Mouse (Mus musculus) liver, adult 2 months (tissue): ENCODE results near the gene Ldlrad3. TPM values are rescaled to one million over a fixed set of nuclear protein-coding genes. Genes with fewer than 3 reads are reported as not detected.

Experiments used
- DNase-seq: peaks from one replicate; pipeline ENCODE4 v3.0.0-alpha.2; 2011; ENCODE audit warnings: low read depth, low spot score; ENCODE audit errors: extremely low read depth
- H3K27ac ChIP-seq: fragments of 200-500 bp; replicated peaks from 2 replicates; pipeline ENCODE4 v1.5.1; 2012; ENCODE audit warnings: low read depth, mild to moderate bottlenecking, control low read depth, inconsistent platforms, low read length; ENCODE audit not compliant: insufficient read depth
- H3K27me3 ChIP-seq: fragments of 200-500 bp; 2 replicates; pipeline ENCODE4 v1.6.1; 2012; ENCODE audit warnings: mild to moderate bottlenecking, moderate library complexity, low read length, inconsistent platforms; ENCODE audit not compliant: control insufficient read depth, insufficient read depth
- H3K36me3 ChIP-seq: fragments of 200-500 bp; 2 replicates; pipeline ENCODE4 v1.6.1; 2012; ENCODE audit warnings: low read length, inconsistent platforms; ENCODE audit not compliant: control insufficient read depth, insufficient read depth
- H3K4me1 ChIP-seq: fragments of 200-500 bp; 2 replicates; pipeline ENCODE4 v1.6.1; 2011; ENCODE audit warnings: low read length; ENCODE audit not compliant: control insufficient read depth, insufficient read depth
- H3K4me3 ChIP-seq: fragments of 200-500 bp; 2 replicates; pipeline ENCODE4 v1.5.1; 2011; ENCODE audit warnings: low read depth, mild to moderate bottlenecking, control low read depth, low read length, moderate library complexity; ENCODE audit not compliant: insufficient read depth
- H3K79me2 ChIP-seq: fragments of 200-500 bp; 2 replicates; pipeline ENCODE4 v1.6.1; 2012; ENCODE audit warnings: inconsistent platforms, mild to moderate bottlenecking, low read length, moderate library complexity; ENCODE audit not compliant: control insufficient read depth, insufficient read depth
- H3K9ac ChIP-seq: fragments of 200-500 bp; 2 replicates; pipeline ENCODE4 v1.6.1; 2012; ENCODE audit warnings: low read depth, mild to moderate bottlenecking, control low read depth, inconsistent platforms, low read length
- CTCF ChIP-seq: fragments of 200-500 bp; IDR thresholded peaks from 2 replicates; pipeline ENCODE4 v1.5.1; 2011; ENCODE audit warnings: low read depth, low read length, control low read depth
- POLR2A ChIP-seq: fragments of 200-500 bp; IDR thresholded peaks from 2 replicates; pipeline ENCODE4 v1.6.1; 2011; ENCODE audit warnings: low read length, control low read depth; ENCODE audit not compliant: insufficient read depth; ENCODE audit errors: extremely low read depth
- WGBS: fragments of 180-500 bp; shearing (Covaris S2); methylation state at CpG from one replicate; pipeline ENCODE4 v1.1.7; 2018; 5-methylcytosine and 5-hydroxymethylcytosine counted together
- polyA plus RNA-seq: library from polyadenylated mRNA; depleted of rRNA; stranded (reverse); fragments of >200 nt; gene quantifications from 2 replicates; pipeline ENCODE4 v1.2.3, GENCODE M21; 2012
- total RNA-seq: library from RNA; depleted of rRNA; stranded (reverse); fragments of >200 nt; gene quantifications from 2 replicates; pipeline ENCODE4 v1.2.3, GENCODE M21; 2014

The Ldlrad3 gene
- total and polyA plus RNA-seq, 2 experiments, result 2.8 to 4.5 TPM

DNA sequence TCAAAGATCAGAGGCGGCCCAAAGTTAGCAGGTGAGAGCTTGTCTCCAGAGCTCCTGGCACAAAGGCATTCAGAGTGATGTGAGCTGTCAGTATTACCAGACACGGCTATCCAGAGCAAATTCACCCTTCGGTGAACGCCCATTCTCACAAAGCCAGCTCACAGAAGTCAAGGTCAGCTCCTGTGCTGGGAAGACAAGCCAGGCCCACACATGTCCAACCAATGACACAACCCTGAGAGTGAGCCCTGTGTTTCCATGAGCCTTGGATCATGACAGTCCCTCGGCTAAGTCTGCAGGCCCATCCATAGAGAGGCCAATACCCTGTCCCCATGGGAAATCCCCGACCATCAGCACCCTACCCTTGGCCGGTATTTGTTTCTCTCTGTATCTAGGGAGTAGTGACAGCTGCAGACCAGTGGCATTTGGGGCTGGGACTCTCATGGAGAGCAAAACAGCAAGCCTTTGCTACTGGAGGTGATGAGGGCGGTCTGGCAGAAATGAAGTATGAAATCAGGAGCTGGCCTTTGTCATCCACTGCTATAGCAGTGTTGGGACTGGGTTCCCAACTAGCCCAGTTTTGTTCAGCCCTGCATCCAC, 58.3 kb downstream of the Ldlrad3 start:
- Histone ChIP-seq H3K36me3 (no peaks in the 10 kb centered on the region), H3K9ac (no peak overlapping the region), H3K27me3 (no peaks in the 10 kb centered on the region), H3K4me1 (peaks cover 10% of the 10 kb centered on the region), H3K79me2 (no peaks in the 10 kb centered on the region), H3K4me3 (no peak overlapping the region), H3K27ac (no peak overlapping the region)
- DNase-seq, result peak; percentile 73
- no peak for TF ChIP-seq CTCF
- no peak for TF ChIP-seq POLR2A
- 43% methylated on average over 8 of the region's 8 CpGs for WGBS

DNA sequence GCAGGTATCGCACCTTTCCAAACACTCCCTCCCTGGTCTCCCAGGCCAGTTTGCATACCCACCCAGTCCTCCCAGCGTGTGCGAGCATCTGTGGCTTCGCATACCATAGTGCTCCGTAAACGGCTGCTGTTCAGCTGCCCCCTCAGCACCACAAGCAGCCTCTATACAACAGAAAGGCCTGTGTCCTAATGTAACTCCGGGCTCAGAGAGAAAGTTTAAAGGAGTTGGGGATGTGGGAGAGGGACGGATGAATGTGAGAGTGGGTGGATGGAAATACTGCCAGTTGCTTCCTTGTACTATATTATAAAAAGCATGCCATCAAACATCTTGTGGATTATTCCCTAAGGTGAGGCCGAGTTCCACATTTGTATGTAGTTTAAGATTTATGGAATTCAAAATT, 59.0 kb downstream of the Ldlrad3 start:
- Histone ChIP-seq H3K79me2 (no peaks in the 10 kb centered on the region; the same call in 1 of the 2 replicates), H3K27me3 (no peaks in the 10 kb centered on the region), H3K4me3 (no peak overlapping the region), H3K27ac (no peak overlapping the region), H3K9ac (no peak overlapping the region), H3K4me1 (peaks cover 6% of the 10 kb centered on the region; the same call in 1 of the 2 replicates), H3K36me3 (no peaks in the 10 kb centered on the region)
- TF ChIP-seq CTCF, result no peak
- DNase-seq, result no peak
- 94% methylated on average over 9 of the region's 9 CpGs for WGBS

- no peaks in the 10 kb centered on the region; the same call in 1 of the 2 replicates for H3K79me2 ChIP-seq
- H3K27ac ChIP-seq, result no peak overlapping the region
- H3K36me3 ChIP-seq, result no peaks in the 10 kb centered on the region
- H3K4me3 ChIP-seq, result no peak overlapping the region
- DNase-seq, result no peak
- TF ChIP-seq POLR2A (no peak), CTCF (no peak)
- no peaks in the 10 kb centered on the region for H3K27me3 ChIP-seq
- peaks cover 6% of the 10 kb centered on the region; the same call in 1 of the 2 replicates for H3K4me1 ChIP-seq
- WGBS, result 82% methylated on average over 7 of the region's 7 CpGs
- no peak overlapping the region for H3K9ac ChIP-seq
Measured at GRCm38 (mm10) chr2:102126076-102126475, 60.1 kb downstream of the Ldlrad3 start.

GRCm38 (mm10) chr2:102125042-102125441, 61.1 kb downstream of the Ldlrad3 start:
- no peak overlapping the region for H3K9ac ChIP-seq
- no peaks in the 10 kb centered on the region for H3K36me3 ChIP-seq
- 86% methylated on average over 4 of the region's 4 CpGs for WGBS
- no peaks in the 10 kb centered on the region for H3K27me3 ChIP-seq
- peaks cover 6% of the 10 kb centered on the region; the same call in 1 of the 2 replicates for H3K4me1 ChIP-seq
- no peak overlapping the region for H3K27ac ChIP-seq
- DNase-seq, result no peak
- no peaks in the 10 kb centered on the region; the same call in 1 of the 2 replicates for H3K79me2 ChIP-seq
- H3K4me3 ChIP-seq, result no peak overlapping the region
- TF ChIP-seq CTCF (no peak), POLR2A (no peak)

GRCm38 (mm10) chr2:102122146-102122515, 64.1 kb downstream of the Ldlrad3 start:
- Histone ChIP-seq H3K27me3 (no peaks in the 10 kb centered on the region), H3K9ac (no peak overlapping the region), H3K4me3 (no peak overlapping the region), H3K79me2 (no peaks in the 10 kb centered on the region; the same call in 1 of the 2 replicates), H3K4me1 (0 out of 2 replicates have a peak, but pooled peaks cover 2% of the 10 kb centered on the region), H3K27ac (no peak overlapping the region), H3K36me3 (no peaks in the 10 kb centered on the region)
- WGBS, result 85% methylated on average over 1 of the region's 1 CpGs
- TF ChIP-seq CTCF, result no peak
- no peak for DNase-seq

GRCm38 (mm10) chr2:102121440-102122145, 64.6 kb downstream of the Ldlrad3 start:
- H3K27ac ChIP-seq, result no peak overlapping the region
- H3K9ac ChIP-seq, result no peak overlapping the region
- H3K79me2 ChIP-seq, result no peaks in the 10 kb centered on the region; the same call in 1 of the 2 replicates
- H3K27me3 ChIP-seq, result no peaks in the 10 kb centered on the region
- TF ChIP-seq CTCF (no peak), POLR2A (no peak)
- H3K36me3 ChIP-seq, result no peaks in the 10 kb centered on the region
- H3K4me1 ChIP-seq, result 0 out of 2 replicates have a peak, but pooled peaks cover 2% of the 10 kb centered on the region
- no peak for DNase-seq
- H3K4me3 ChIP-seq, result no peak overlapping the region
- WGBS, result 83% methylated on average over 4 of the region's 4 CpGs
